Mouse (Mus musculus) heart, postnatal 36 days (tissue): ENCODE results near the gene Cyp2c67. TPM values are rescaled to one million over a fixed set of nuclear protein-coding genes. Genes with fewer than 3 reads are reported as not detected.
"Not testable (repeated sequence)": the region's sequence is repeated elsewhere in the genome, so short reads cannot be mapped to it uniquely, and the experiment has no call there.

Experiments
- DNase-seq, 2 experiments: peaks; one replicate each; pipeline ENCODE4 v3.0.0; 2021 to 2022
- intact Hi-C: fragments of 180-260 bp; cut with DNase I; formaldehyde crosslinking; loops from one replicate; pipeline ENCODE4 v1.15.1; 2025
- total RNA-seq, 2 experiments: library from RNA; stranded (reverse); gene quantifications; 2 replicates each; pipeline ENCODE4 v1.2.3; 2021

Gene Cyp2c67
- not detected for total RNA-seq

GRCm38 (mm10) chr19:39648938-39649337 is at the start of gene Cyp2c67:
TSS of gene Cyp2c67 (minus strand) at chr19:39649051.
- intact Hi-C loops: no loop called here
- no peak for DNase-seq

GRCm38 (mm10) chr19:39665650-39666049 is 16.8 kb upstream of the Cyp2c67 start:
- DNase-seq, intact Hi-C loops: not testable (repeated sequence)

- no peak for DNase-seq
- intact Hi-C loops: no loop called here
Observed at GRCm38 (mm10) chr19:39652381-39652780, 3.5 kb upstream of the Cyp2c67 start.

GRCm38 (mm10) chr19:39647519-39647918 is 1.3 kb downstream of the Cyp2c67 start:
- DNase-seq: no peak
- intact Hi-C loops: no loop called here

GRCm38 (mm10) chr19:39644551-39644950 is 4.3 kb downstream of the Cyp2c67 start:
- DNase-seq, intact Hi-C loops: not testable (repeated sequence)

Other genes starting within 250 kb of the Cyp2c67 start
- gene Cyp2c38, start 186.0 kb downstream of the Cyp2c67 start, total RNA-seq: not detected
- gene Cyp2c39, start 138.2 kb downstream of the Cyp2c67 start, total RNA-seq: not detected
- not detected for gene Cyp2c68, start 92.0 kb upstream of the Cyp2c67 start, total RNA-seq
- gene Cyp2c40, start 163.8 kb upstream of the Cyp2c67 start, total RNA-seq: not detected
- not detected for gene Cyp2c69, start 237.7 kb upstream of the Cyp2c67 start, total RNA-seq